Mouse (Mus musculus) heart, embryonic 12.5 days (tissue): ENCODE data around the gene Surf6. TPM values are rescaled to one million over a fixed set of nuclear protein-coding genes. Genes with fewer than 3 reads are reported as not detected.

Experiments used
- ATAC-seq: fragments of 200-750 bp; cut with Nextera tagmentation; 2 replicates; pipeline ENCODE4 v1.8.0; 2017; ENCODE audit warnings: moderate TSS enrichment, moderate library complexity; ENCODE audit not compliant: insufficient number of reproducible peaks, low FRiP score
- H3K27ac ChIP-seq: fragments of 300-500 bp; sonication (generic); 2 replicates; pipeline ENCODE4 v1.5.1; 2016; ENCODE audit warnings: mild to moderate bottlenecking, moderate library complexity; ENCODE audit not compliant: poor library complexity, severe bottlenecking
- H3K27me3 ChIP-seq: fragments of 300-500 bp; sonication (generic); replicated peaks from 2 replicates; pipeline ENCODE4 v1.6.1; 2016; ENCODE audit warnings: mild to moderate bottlenecking, moderate library complexity
- H3K36me3 ChIP-seq: fragments of 300-500 bp; sonication (generic); 2 replicates; pipeline ENCODE4 v1.6.1; 2016; ENCODE audit warnings: mild to moderate bottlenecking, moderate library complexity
- H3K4me1 ChIP-seq: fragments of 300-500 bp; sonication (generic); replicated peaks from 2 replicates; pipeline ENCODE4 v1.6.1; 2016; ENCODE audit warnings: mild to moderate bottlenecking
- H3K4me2 ChIP-seq: fragments of 300-500 bp; sonication (generic); 2 replicates; pipeline ENCODE4 v1.6.1; 2016; ENCODE audit warnings: mild to moderate bottlenecking, moderate library complexity
- H3K4me3 ChIP-seq: fragments of 300-500 bp; sonication (generic); 2 replicates; pipeline ENCODE4 v1.5.1; 2016; ENCODE audit warnings: mild to moderate bottlenecking
- H3K9ac ChIP-seq: fragments of 300-500 bp; sonication (generic); 2 replicates; pipeline ENCODE4 v1.6.1; 2016; ENCODE audit warnings: mild to moderate bottlenecking, moderate library complexity
- H3K9me3 ChIP-seq: fragments of 300-500 bp; sonication (generic); replicated peaks from 2 replicates; pipeline ENCODE4 v1.6.1; 2016; ENCODE audit warnings: mild to moderate bottlenecking, moderate library complexity
- WGBS: fragments of 180-500 bp; shearing (Covaris S2); methylation state at CpG from one replicate; pipeline ENCODE4 v1.1.7; 2016; 5-methylcytosine and 5-hydroxymethylcytosine counted together
- polyA plus RNA-seq: library from polyadenylated mRNA; unstranded; fragments of >200 nt; fragmentation: Nextera tagmentation; extraction: Ambion mirVana; gene quantifications from 2 replicates; pipeline ENCODE4 v1.2.1, GENCODE M21; 2016

Surf6 gene
- polyA plus RNA-seq = 16.0 and 18.6 TPM in 2 replicates

GRCm38 (mm10) chr2:26902467-26903220 is at the start of gene Surf6:
TSS of gene Surf6 (minus strand) at chr2:26902879.
- peaks cover 57% of the 10 kb centered on the region for H3K36me3 ChIP-seq
- H3K27me3 ChIP-seq = no peaks in the 10 kb centered on the region
- H3K9ac ChIP-seq = peak within 1 kb of the TSS; percentile 84
- peak within 1 kb of the TSS; percentile 89 for H3K4me3 ChIP-seq
- peak within 1 kb of the TSS; percentile 83 for H3K4me2 ChIP-seq
- no peaks in the 10 kb centered on the region for H3K9me3 ChIP-seq
- ATAC-seq = peak; percentile 91
- WGBS = under 1% methylated on average over 41 of the region's 41 CpGs
- H3K27ac ChIP-seq = peak within 1 kb of the TSS; percentile 79
- H3K4me1 ChIP-seq = peaks cover 20% of the 10 kb centered on the region

GRCm38 (mm10) chr2:26952193-26952592 is 49.5 kb upstream of the Surf6 start:
- peaks cover 78% of the 10 kb centered on the region for H3K36me3 ChIP-seq
- H3K4me2 ChIP-seq = no peak overlapping the region
- no peaks in the 10 kb centered on the region for H3K9me3 ChIP-seq
- H3K27ac ChIP-seq = no peak overlapping the region
- no peak overlapping the region for H3K9ac ChIP-seq
- 87% methylated on average over 4 of the region's 4 CpGs for WGBS
- no peak overlapping the region for H3K4me3 ChIP-seq
- H3K4me1 ChIP-seq = no peaks in the 10 kb centered on the region
- ATAC-seq = no peak
- no peaks in the 10 kb centered on the region for H3K27me3 ChIP-seq

GRCm38 (mm10) chr2:26951346-26951905 is 48.7 kb upstream of the Surf6 start:
- H3K9me3 ChIP-seq = no peaks in the 10 kb centered on the region
- H3K4me3 ChIP-seq = no peak overlapping the region
- H3K9ac ChIP-seq = no peak overlapping the region
- no peak for ATAC-seq
- H3K27me3 ChIP-seq = no peaks in the 10 kb centered on the region
- H3K4me2 ChIP-seq = no peak overlapping the region
- H3K36me3 ChIP-seq = peaks cover 75% of the 10 kb centered on the region
- H3K4me1 ChIP-seq = no peaks in the 10 kb centered on the region
- H3K27ac ChIP-seq = no peak overlapping the region
- 86% methylated on average over 8 of the region's 8 CpGs for WGBS

- no peak for ATAC-seq
- 0 out of 2 replicates have a peak, but pooled peaks cover 2% of the 10 kb centered on the region for H3K27me3 ChIP-seq
- H3K9me3 ChIP-seq = no peaks in the 10 kb centered on the region
- H3K4me2 ChIP-seq = no peak overlapping the region
- no peak overlapping the region for H3K9ac ChIP-seq
- 82% methylated on average over 2 of the region's 2 CpGs for WGBS
- H3K36me3 ChIP-seq = peaks cover 66% of the 10 kb centered on the region
- H3K27ac ChIP-seq = no peak overlapping the region
- H3K4me1 ChIP-seq = no peaks in the 10 kb centered on the region
- H3K4me3 ChIP-seq = no peak overlapping the region
These were observed 47.7 kb upstream of the Surf6 start for GRCm38 (mm10) chr2:26950411-26950810.

GRCm38 (mm10) chr2:26943253-26943652 is 40.6 kb upstream of the Surf6 start:
- no peak overlapping the region for H3K27ac ChIP-seq
- no peaks in the 10 kb centered on the region for H3K4me1 ChIP-seq
- no peaks in the 10 kb centered on the region for H3K9me3 ChIP-seq
- 0 out of 2 replicates have a peak, but pooled peaks cover 6% of the 10 kb centered on the region for H3K36me3 ChIP-seq
- no peak overlapping the region for H3K4me3 ChIP-seq
- 0 out of 2 replicates have a peak, but pooled peaks cover 3% of the 10 kb centered on the region for H3K27me3 ChIP-seq
- 64% methylated on average over 3 of the region's 3 CpGs for WGBS
- no peak overlapping the region for H3K4me2 ChIP-seq
- H3K9ac ChIP-seq = no peak overlapping the region
- ATAC-seq = no peak

- no peak overlapping the region for H3K9ac ChIP-seq
- 0 out of 2 replicates have a peak, but pooled peaks cover 2% of the 10 kb centered on the region for H3K36me3 ChIP-seq
- no peaks in the 10 kb centered on the region for H3K9me3 ChIP-seq
- ATAC-seq = peak; percentile 57; the same call in 1 of the 2 replicates
- no peak overlapping the region for H3K27ac ChIP-seq
- H3K4me1 ChIP-seq = no peaks in the 10 kb centered on the region
- WGBS = 34% methylated on average over 5 of the region's 5 CpGs
- no peak overlapping the region for H3K4me3 ChIP-seq
- H3K4me2 ChIP-seq = no peak overlapping the region
- 0 out of 2 replicates have a peak, but pooled peaks cover 3% of the 10 kb centered on the region for H3K27me3 ChIP-seq
These were observed 38.9 kb upstream of the Surf6 start for GRCm38 (mm10) chr2:26941539-26941938.

- H3K4me3 ChIP-seq = no peak overlapping the region
- no peak overlapping the region for H3K4me2 ChIP-seq
- H3K9ac ChIP-seq = no peak overlapping the region
- peaks cover 5% of the 10 kb centered on the region for H3K36me3 ChIP-seq
- peaks cover 11% of the 10 kb centered on the region for H3K4me1 ChIP-seq
- ATAC-seq = no peak
- H3K27ac ChIP-seq = no peak overlapping the region
- 44% methylated on average over 1 of the region's 1 CpGs for WGBS
- no peaks in the 10 kb centered on the region for H3K9me3 ChIP-seq
- no peaks in the 10 kb centered on the region for H3K27me3 ChIP-seq
These were observed 33.7 kb upstream of the Surf6 start for GRCm38 (mm10) chr2:26936425-26936824.

GRCm38 (mm10) chr2:26935286-26935685 is 32.6 kb upstream of the Surf6 start:
- Histone ChIP-seq H3K27me3 (no peaks in the 10 kb centered on the region), H3K9ac (no peak overlapping the region), H3K36me3 (peaks cover 16% of the 10 kb centered on the region), H3K4me3 (no peak overlapping the region), H3K9me3 (no peaks in the 10 kb centered on the region), H3K4me1 (peaks cover 22% of the 10 kb centered on the region), H3K4me2 (no peak overlapping the region), H3K27ac (no peak overlapping the region)
- WGBS = 81% methylated on average over 2 of the region's 2 CpGs
- no peak for ATAC-seq

- under 1% methylated on average over 68 of the region's 70 CpGs for WGBS
- peak; percentile 97 for ATAC-seq
- peaks cover 31% of the 10 kb centered on the region for H3K36me3 ChIP-seq
These were observed 30.8 kb upstream of the Surf6 start, which contains the start of the genes Surf4 and Stkld1 for GRCm38 (mm10) chr2:26933304-26934055. TSS of gene Surf4 (minus strand) at chr2:26933928. TSS of gene Stkld1 (plus strand) at chr2:26934047.

GRCm38 (mm10) chr2:26932473-26933303 is 30.0 kb upstream of the Surf6 start:
- peak; percentile 46 for ATAC-seq
- Histone ChIP-seq H3K27ac (peak overlapping the region; percentile 85), H3K9ac (peak overlapping the region; percentile 100), H3K9me3 (no peaks in the 10 kb centered on the region), H3K4me1 (peaks cover 43% of the 10 kb centered on the region), H3K27me3 (no peaks in the 10 kb centered on the region), H3K36me3 (peaks cover 38% of the 10 kb centered on the region), H3K4me3 (peak overlapping the region; percentile 93), H3K4me2 (peak overlapping the region; percentile 80)
- under 1% methylated on average over 47 of the region's 49 CpGs for WGBS

More at GRCm38 (mm10) chr2:26933304-26934055, 30.8 kb upstream of the Surf6 start, which contains the start of the genes Surf4 and Stkld1:
- H3K4me3 ChIP-seq = peak within 1 kb of the TSS; percentile 93
- H3K9ac ChIP-seq = peak within 1 kb of the TSS; percentile 100
- H3K4me1 ChIP-seq = peaks cover 38% of the 10 kb centered on the region
- H3K27ac ChIP-seq = peak within 1 kb of the TSS; percentile 85
- H3K9me3 ChIP-seq = no peaks in the 10 kb centered on the region
- peak within 1 kb of the TSS; percentile 80 for H3K4me2 ChIP-seq
- H3K27me3 ChIP-seq = no peaks in the 10 kb centered on the region
